Mouse (Mus musculus) cerebellum, adult (tissue): ENCODE data around the gene Ago3.

Experiments
- ATAC-seq: cut with Nextera tagmentation; 2 replicates; pipeline ENCODE4 v1.9.2; 2017; ENCODE audit warnings: mild to moderate bottlenecking, moderate library complexity, mixed read lengths; ENCODE audit not compliant: insufficient number of reproducible peaks, low FRiP score, low TSS enrichment

Ago3 gene

GRCm38 (mm10) chr4:126428682-126429346, 542 bp downstream of the Ago3 start:
- no peak; the same call in none of the 2 replicates for ATAC-seq

GRCm38 (mm10) chr4:126423866-126424265, 5.5 kb downstream of the Ago3 start:
- ATAC-seq: no peak

GRCm38 (mm10) chr4:126415707-126416106, 13.6 kb downstream of the Ago3 start:
- no peak for ATAC-seq

GRCm38 (mm10) chr4:126412526-126412925, 16.8 kb downstream of the Ago3 start:
- no peak for ATAC-seq

- ATAC-seq: no peak
These were observed 57.9 kb downstream of the Ago3 start for GRCm38 (mm10) chr4:126371497-126371896.

GRCm38 (mm10) chr4:126360069-126360468, 69.3 kb downstream of the Ago3 start:
- no peak for ATAC-seq

- ATAC-seq: no peak
These were observed 85.9 kb downstream of the Ago3 start for GRCm38 (mm10) chr4:126343451-126343850.

GRCm38 (mm10) chr4:126339461-126339860, 89.9 kb downstream of the Ago3 start:
- no peak for ATAC-seq

GRCm38 (mm10) chr4:126332358-126332757, 97.0 kb downstream of the Ago3 start:
- no peak for ATAC-seq

GRCm38 (mm10) chr4:126331751-126332150, 97.6 kb downstream of the Ago3 start:
- no peak for ATAC-seq

- ATAC-seq: no peak
These were observed 99.1 kb downstream of the Ago3 start for GRCm38 (mm10) chr4:126330295-126330694.

- no peak for ATAC-seq
These were observed 103.3 kb downstream of the Ago3 start for GRCm38 (mm10) chr4:126326036-126326435.

- ATAC-seq: no peak
These were observed 104.0 kb downstream of the Ago3 start, which contains the start of gene Tekt2 for GRCm38 (mm10) chr4:126325281-126325861. Tekt2 (minus strand) TSS chr4:126325688.

GRCm38 (mm10) chr4:126324861-126325260, 104.5 kb downstream of the Ago3 start:
- no peak for ATAC-seq

GRCm38 (mm10) chr4:126322646-126323045, 106.7 kb downstream of the Ago3 start:
- no peak for ATAC-seq

- no peak; the same call in 1 of the 2 replicates for ATAC-seq
These were observed 107.4 kb downstream of the Ago3 start for GRCm38 (mm10) chr4:126321854-126322511.

- peak; percentile 68 for ATAC-seq
These were observed 108.1 kb downstream of the Ago3 start, which contains the start of gene Adprhl2 for GRCm38 (mm10) chr4:126321111-126321853. Adprhl2 (minus strand) TSS chr4:126321703.

GRCm38 (mm10) chr4:126319806-126320205, 109.5 kb downstream of the Ago3 start:
- no peak for ATAC-seq

- ATAC-seq: no peak
These were observed 112.8 kb downstream of the Ago3 start for GRCm38 (mm10) chr4:126316443-126317040.

GRCm38 (mm10) chr4:126315931-126316330, 113.4 kb downstream of the Ago3 start:
- no peak for ATAC-seq
